ENCODE assay signal across 14 mouse cellular contexts in genomic region chr8:47852737-47853136, GRCm38 (mm10). TPM values are rescaled to one million over a fixed set of nuclear protein-coding genes. Genes with fewer than 3 reads are reported as not detected.
DNase-seq lines count a peak whose midpoint lies in the region; ATAC-seq lines count a peak whose summit lies in the region.
"Had no signal": no experiment of that assay in that cellular context is flagged by ENCODE, and none has a peak within 500 bp of the region (broad histone marks: within the 10 kb centered on the region; RNA-seq: fewer than 3 reads in every experiment).

No protein-coding gene starts in this region.

- H3K27me3 ChIP-seq in heart, embryonic 15.5 days: no peaks in the 10 kb centered on the region
- no peaks in the 10 kb centered on the region for H3K27me3 ChIP-seq in midbrain, embryonic 11.5 days (ENCODE audit: control insufficient read depth, insufficient read depth, low read length)
- no peaks in the 10 kb centered on the region for H3K27me3 ChIP-seq in midbrain, embryonic 14.5 days (ENCODE audit: control insufficient read depth, insufficient read depth, low read length)
- H3K27me3 ChIP-seq in limb, embryonic 13.5 days: no peaks in the 10 kb centered on the region

- peaks cover 54% of the 10 kb centered on the region for H3K36me3 ChIP-seq in heart, embryonic 15.5 days
- no peaks in the 10 kb centered on the region for H3K36me3 ChIP-seq in midbrain, embryonic 11.5 days (ENCODE audit: control insufficient read depth, insufficient read depth, low read length)
- peaks cover 9% of the 10 kb centered on the region; the same call in 1 of the 2 replicates for H3K36me3 ChIP-seq in midbrain, embryonic 14.5 days (ENCODE audit: control insufficient read depth, insufficient read depth, low read length)
- H3K36me3 ChIP-seq in limb, embryonic 13.5 days: peaks cover 61% of the 10 kb centered on the region

- H3K9me3 ChIP-seq in heart, embryonic 15.5 days (replicated peaks): no peaks in the 10 kb centered on the region
- H3K9me3 ChIP-seq in midbrain, embryonic 11.5 days (ENCODE audit: control insufficient read depth, low read length): no peaks in the 10 kb centered on the region
- no peaks in the 10 kb centered on the region for H3K9me3 ChIP-seq in midbrain, embryonic 14.5 days (ENCODE audit: control insufficient read depth, low read length)
- no peaks in the 10 kb centered on the region for H3K9me3 ChIP-seq in limb, embryonic 13.5 days

- H3K4me3 ChIP-seq in heart, embryonic 15.5 days: no peak overlapping the region
- no peak overlapping the region for H3K4me3 ChIP-seq in midbrain, embryonic 11.5 days (ENCODE audit: low read depth, low read length)
- no peak overlapping the region for H3K4me3 ChIP-seq in midbrain, embryonic 14.5 days (replicated peaks; ENCODE audit: low read depth, low read length)
- H3K4me3 ChIP-seq in limb, embryonic 13.5 days: no peak overlapping the region

- no peak for ATAC-seq in heart, embryonic 15.5 days (replicated peaks; ENCODE audit: insufficient number of reproducible peaks, insufficient read depth, low FRiP score, low read depth)
- ATAC-seq in midbrain, embryonic 11.5 days (ENCODE audit: low FRiP score): no peak
- no peak for ATAC-seq in midbrain, embryonic 14.5 days (ENCODE audit: low FRiP score, low TSS enrichment)
- ATAC-seq in limb, embryonic 13.5 days (ENCODE audit: low FRiP score, low read depth): no peak

- no peak overlapping the region for H3K4me2 ChIP-seq in heart, embryonic 15.5 days
- H3K4me2 ChIP-seq in midbrain, embryonic 11.5 days: no peak overlapping the region
- no peak overlapping the region for H3K4me2 ChIP-seq in midbrain, embryonic 14.5 days (ENCODE audit: low read length)
- peak overlapping the region; percentile 59 for H3K4me2 ChIP-seq in limb, embryonic 13.5 days (replicated peaks)

- H3K4me1 ChIP-seq in heart, embryonic 15.5 days (replicated peaks): peaks cover 18% of the 10 kb centered on the region
- H3K4me1 ChIP-seq in midbrain, embryonic 11.5 days (ENCODE audit: control insufficient read depth, insufficient read depth, low read length): no peaks in the 10 kb centered on the region
- H3K4me1 ChIP-seq in midbrain, embryonic 14.5 days (ENCODE audit: control insufficient read depth, insufficient read depth, low read length): no peaks in the 10 kb centered on the region
- peaks cover 23% of the 10 kb centered on the region for H3K4me1 ChIP-seq in limb, embryonic 13.5 days

- H3K9ac ChIP-seq in heart, embryonic 15.5 days: no peak overlapping the region
- H3K9ac ChIP-seq in midbrain, embryonic 11.5 days (ENCODE audit: low read length): no peak overlapping the region
- no peak overlapping the region for H3K9ac ChIP-seq in midbrain, embryonic 14.5 days (replicated peaks; ENCODE audit: low read length)
- H3K9ac ChIP-seq in limb, embryonic 13.5 days: no peak overlapping the region
- H3K9ac ChIP-seq: liver, postnatal 0 days had no signal

- DNase-seq in heart, adult 18-20 months: no peak
- peak; percentile 73 for DNase-seq in midbrain, embryonic 11.5 days (ENCODE audit: low spot score, missing footprints)
- no peak for DNase-seq in midbrain, embryonic 14.5 days
- peak; percentile 66 for DNase-seq in thymus, postnatal 4 days
- DNase-seq in layer of hippocampus, adult 18-20 months (ENCODE audit: low spot score in 2 of 2): no peak
- DNase-seq in cerebellum, adult 18-20 months: no peak
- DNase-seq: kidney, adult 8-10 months; layer of hippocampus, postnatal 36 days; liver, postnatal 0 days had no signal

- H3K27ac ChIP-seq in heart, embryonic 15.5 days: peak overlapping the region; percentile 72
- no peak overlapping the region for H3K27ac ChIP-seq in midbrain, embryonic 11.5 days (ENCODE audit: low read depth, low read length)
- H3K27ac ChIP-seq in midbrain, embryonic 14.5 days (replicated peaks; ENCODE audit: low read depth, low read length): no peak overlapping the region
- H3K27ac ChIP-seq in limb, embryonic 13.5 days: peak overlapping the region; percentile 91

- WGBS in heart, embryonic 15.5 days: 79% methylated on average over 5 of the region's 5 CpGs
- WGBS in midbrain, embryonic 11.5 days: 79% methylated on average over 5 of the region's 5 CpGs
- 86% methylated on average over 5 of the region's 5 CpGs for WGBS in midbrain, embryonic 14.5 days
- WGBS in limb, embryonic 13.5 days: 74% methylated on average over 5 of the region's 5 CpGs

RNA-seq across cellular contexts. Expression of gene Cldn22, which starts 28.5 kb away (rescaled TPM):
- not detected in 2 replicates for polyA plus RNA-seq in heart, embryonic 15.5 days (2015; fragmentation: Nextera tagmentation; extraction: Ambion mirVana)
- under 1 TPM in 1 of 2 experiments, not detected in 1; 0.49 TPM for total RNA-seq in heart, adult 18-20 months (2021)
- not detected in 2 replicates for polyA plus RNA-seq in midbrain, embryonic 11.5 days (2014; fragmentation: Nextera tagmentation; extraction: Ambion mirVana)
- not detected in 2 replicates for polyA plus RNA-seq in midbrain, embryonic 14.5 days (2014; fragmentation: Nextera tagmentation; extraction: Ambion mirVana)
- polyA plus RNA-seq in limb, embryonic 13.5 days (2015; fragmentation: Nextera tagmentation; extraction: Ambion mirVana): not detected in 2 replicates
- 1 to 10 TPM; 3.6 to 4.1 TPM for total RNA-seq in layer of hippocampus, adult 18-20 months (2021)
- total RNA-seq: heart, postnatal 10 days; monocyte, adult 5-6 weeks had no signal
- polyA plus RNA-seq: liver, postnatal 0 days had no signal

RNA-seq across cellular contexts. Expression of gene Cldn24, which starts 30.8 kb away (rescaled TPM):
- not detected in 2 replicates for polyA plus RNA-seq in heart, embryonic 15.5 days (2015; fragmentation: Nextera tagmentation; extraction: Ambion mirVana)
- not detected for total RNA-seq in heart, adult 18-20 months (2021)
- not detected in 2 replicates for polyA plus RNA-seq in midbrain, embryonic 11.5 days (2014; fragmentation: Nextera tagmentation; extraction: Ambion mirVana)
- polyA plus RNA-seq in midbrain, embryonic 14.5 days (2014; fragmentation: Nextera tagmentation; extraction: Ambion mirVana): not detected in 2 replicates
- not detected in 2 replicates for polyA plus RNA-seq in limb, embryonic 13.5 days (2015; fragmentation: Nextera tagmentation; extraction: Ambion mirVana)
- total RNA-seq in layer of hippocampus, adult 18-20 months (2021): not detected
- total RNA-seq: adrenal gland, adult 18-20 months; heart, postnatal 10 days; layer of hippocampus, postnatal 36 days; monocyte, adult 5-6 weeks had no signal
- polyA plus RNA-seq: liver, postnatal 0 days had no signal

Comparison
In these comparisons a context has a peak if more than half of its experiments do, and no peak if none do; other contexts are left out.
1. DNase-seq: peak in midbrain, embryonic 11.5 days (single experiment) and thymus, postnatal 4 days (single experiment); none in heart, adult 18-20 months (0 of 2), midbrain, embryonic 14.5 days (single experiment), layer of hippocampus, adult 18-20 months (0 of 2) and cerebellum, adult 18-20 months (0 of 2).
2. H3K27ac ChIP-seq: peak in heart, embryonic 15.5 days (single experiment) and limb, embryonic 13.5 days (single experiment); none in midbrain, embryonic 11.5 days (single experiment) and midbrain, embryonic 14.5 days (single experiment).